Mouse (Mus musculus) spleen, adult 18-20 months (tissue): ENCODE measurements around the gene Psmb1.
"Not testable (repeated sequence)": the region's sequence is repeated elsewhere in the genome, so short reads cannot be mapped to it uniquely, and the experiment has no call there.

Experiments used
- DNase-seq, 2 experiments: peaks; one replicate each; pipeline ENCODE4 v3.0.0; 2022; ENCODE audit warnings: mixed read lengths in 2 of 2

Gene Psmb1

GRCm38 (mm10) chr17:15459761-15460160, 39.8 kb downstream of the Psmb1 start:
- DNase-seq, result no peak

GRCm38 (mm10) chr17:15456595-15456994, 43.0 kb downstream of the Psmb1 start:
- DNase-seq, result no peak

- no peak for DNase-seq
Measured at GRCm38 (mm10) chr17:15455203-15455602, 44.3 kb downstream of the Psmb1 start.

GRCm38 (mm10) chr17:15449606-15450005, 49.9 kb downstream of the Psmb1 start:
- DNase-seq, result no peak

GRCm38 (mm10) chr17:15449144-15449543, 50.4 kb downstream of the Psmb1 start:
- not testable (repeated sequence) for DNase-seq

GRCm38 (mm10) chr17:15447831-15448230, 51.7 kb downstream of the Psmb1 start:
- no peak for DNase-seq

GRCm38 (mm10) chr17:15445421-15445820, 54.1 kb downstream of the Psmb1 start:
- no peak for DNase-seq

- no peak for DNase-seq
Measured at GRCm38 (mm10) chr17:15440463-15441121, 59.0 kb downstream of the Psmb1 start.

- DNase-seq, result no peak
Measured at GRCm38 (mm10) chr17:15440067-15440462, 59.5 kb downstream of the Psmb1 start.

- DNase-seq, result no peak
Measured at GRCm38 (mm10) chr17:15434748-15435147, 64.8 kb downstream of the Psmb1 start.

GRCm38 (mm10) chr17:15432036-15432435, 67.5 kb downstream of the Psmb1 start:
- no peak for DNase-seq

GRCm38 (mm10) chr17:15431551-15431950, 68.0 kb downstream of the Psmb1 start:
- no peak for DNase-seq

- no peak for DNase-seq
Measured at GRCm38 (mm10) chr17:15431021-15431514, 68.5 kb downstream of the Psmb1 start.

- DNase-seq, result no peak
Measured at GRCm38 (mm10) chr17:15429937-15430336, 69.6 kb downstream of the Psmb1 start.

GRCm38 (mm10) chr17:15429451-15429850, 70.1 kb downstream of the Psmb1 start:
- DNase-seq, result no peak

- DNase-seq, result no peak
Measured at GRCm38 (mm10) chr17:15425931-15426330, 73.6 kb downstream of the Psmb1 start.
